Mouse (Mus musculus) neural tube, embryonic 11.5 days (tissue): ENCODE measurements at regions not wholly inside any gene's neighbourhood (a gene's known extent, or its start where the extent isn't known, plus 50 kb on each side); places are given as distances from the start of the nearest gene placed in this dataset.

Source experiments
- ATAC-seq: fragments of 200-750 bp; cut with Nextera tagmentation; 2 replicates; pipeline ENCODE4 v1.8.0; 2017; ENCODE audit warnings: moderate number of reproducible peaks, mild to moderate bottlenecking, moderate TSS enrichment, moderate library complexity; ENCODE audit not compliant: insufficient read depth, low FRiP score, low TSS enrichment
- DNase-seq: peaks from one replicate; pipeline ENCODE4 v3.0.0-alpha.2; 2015; ENCODE audit warnings: low spot score
- H3K27ac ChIP-seq: fragments of 300-500 bp; sonication (generic); 2 replicates; pipeline ENCODE4 v1.5.1; 2014; ENCODE audit warnings: low read depth, mild to moderate bottlenecking, low read length
- H3K27me3 ChIP-seq: fragments of 300-500 bp; sonication (generic); 2 replicates; pipeline ENCODE4 v1.6.1; 2014; ENCODE audit warnings: mild to moderate bottlenecking, low read length, mixed read lengths; ENCODE audit not compliant: control insufficient read depth, insufficient read depth
- H3K36me3 ChIP-seq: fragments of 300-500 bp; sonication (generic); 2 replicates; pipeline ENCODE4 v1.6.1; 2014; ENCODE audit warnings: mild to moderate bottlenecking, low read length, moderate library complexity, mixed read lengths; ENCODE audit not compliant: control insufficient read depth, insufficient read depth
- H3K4me1 ChIP-seq: fragments of 300-500 bp; sonication (generic); 2 replicates; pipeline ENCODE4 v1.6.1; 2014; ENCODE audit warnings: low read length, mixed read lengths; ENCODE audit not compliant: control insufficient read depth, insufficient read depth
- H3K4me2 ChIP-seq: fragments of 300-500 bp; sonication (generic); 2 replicates; pipeline ENCODE4 v1.6.1; 2014; ENCODE audit warnings: low read depth, mild to moderate bottlenecking, moderate library complexity
- H3K4me3 ChIP-seq: fragments of 300-500 bp; sonication (generic); 2 replicates; pipeline ENCODE4 v1.5.1; 2014; ENCODE audit warnings: low read depth, low read length
- H3K9ac ChIP-seq: fragments of 300-500 bp; sonication (generic); 2 replicates; pipeline ENCODE4 v1.6.1; 2014; ENCODE audit warnings: mild to moderate bottlenecking, low read length
- H3K9me3 ChIP-seq: fragments of 300-500 bp; sonication (generic); 2 replicates; pipeline ENCODE4 v1.6.1; 2016; ENCODE audit warnings: low read length; ENCODE audit not compliant: control insufficient read depth
- WGBS: fragments of 180-500 bp; shearing (Covaris S2); extraction: QIAGEN DNeasy Blood & Tissue Kit; methylation state at CpG from one replicate; pipeline ENCODE4 v1.1.7; 2014; 5-methylcytosine and 5-hydroxymethylcytosine counted together

- no peaks in the 10 kb centered on the region for H3K27me3 ChIP-seq
These were observed 271.7 kb downstream of the Rps6kc1 start for GRCm38 (mm10) chr1:190639846-190640245.

GRCm38 (mm10) chr1:190634935-190635334 is 276.6 kb downstream of the Rps6kc1 start:
- H3K9me3 ChIP-seq = no peaks in the 10 kb centered on the region
- DNase-seq (no peak), ATAC-seq (no peak)
- no peaks in the 10 kb centered on the region for H3K27me3 ChIP-seq
- H3K4me1 ChIP-seq = no peaks in the 10 kb centered on the region
- no peaks in the 10 kb centered on the region for H3K36me3 ChIP-seq
- 96% methylated on average over 2 of the region's 2 CpGs for WGBS
- H3K4me2 ChIP-seq = no peak overlapping the region
- H3K27ac ChIP-seq = no peak overlapping the region
- no peak overlapping the region for H3K9ac ChIP-seq
- H3K4me3 ChIP-seq = no peak overlapping the region

More at GRCm38 (mm10) chr1:190639846-190640245, 271.7 kb downstream of the Rps6kc1 start:
- Histone ChIP-seq H3K36me3 (no peaks in the 10 kb centered on the region), H3K4me2 (no peak overlapping the region), H3K27ac (no peak overlapping the region), H3K9me3 (no peaks in the 10 kb centered on the region), H3K4me1 (no peaks in the 10 kb centered on the region), H3K9ac (no peak overlapping the region), H3K4me3 (no peak overlapping the region)
- DNase-seq = peak; percentile 8
- WGBS = 86% methylated on average over 11 of the region's 11 CpGs
- ATAC-seq = no peak

GRCm38 (mm10) chr1:190631641-190632040 is 279.9 kb downstream of the Rps6kc1 start:
- 51% methylated on average over 2 of the region's 2 CpGs for WGBS
- H3K36me3 ChIP-seq = no peaks in the 10 kb centered on the region
- no peak for ATAC-seq
- H3K9me3 ChIP-seq = no peaks in the 10 kb centered on the region
- H3K9ac ChIP-seq = no peak overlapping the region
- H3K4me1 ChIP-seq = no peaks in the 10 kb centered on the region
- DNase-seq = no peak
- no peak overlapping the region for H3K4me3 ChIP-seq
- no peak overlapping the region for H3K27ac ChIP-seq
- no peak overlapping the region for H3K4me2 ChIP-seq
- H3K27me3 ChIP-seq = no peaks in the 10 kb centered on the region

- Histone ChIP-seq H3K36me3 (no peaks in the 10 kb centered on the region), H3K9ac (no peak overlapping the region), H3K4me2 (no peak overlapping the region), H3K4me1 (no peaks in the 10 kb centered on the region), H3K4me3 (no peak overlapping the region), H3K27me3 (no peaks in the 10 kb centered on the region), H3K27ac (no peak overlapping the region), H3K9me3 (no peaks in the 10 kb centered on the region)
- DNase-seq = no peak
- 85% methylated on average over 5 of the region's 5 CpGs for WGBS
- no peak for ATAC-seq
These were observed 281.4 kb downstream of the Rps6kc1 start for GRCm38 (mm10) chr1:190630193-190630592.

- ATAC-seq (no peak), DNase-seq (no peak)
- no peak overlapping the region for H3K4me2 ChIP-seq
- H3K27me3 ChIP-seq = no peaks in the 10 kb centered on the region
- no peak overlapping the region for H3K9ac ChIP-seq
- 85% methylated on average over 8 of the region's 8 CpGs for WGBS
- no peaks in the 10 kb centered on the region for H3K4me1 ChIP-seq
- H3K27ac ChIP-seq = no peak overlapping the region
- no peaks in the 10 kb centered on the region for H3K9me3 ChIP-seq
- H3K4me3 ChIP-seq = no peak overlapping the region
- no peaks in the 10 kb centered on the region for H3K36me3 ChIP-seq
These were observed 287.7 kb downstream of the Rps6kc1 start for GRCm38 (mm10) chr1:190623916-190624315.

GRCm38 (mm10) chr1:190600425-190600824 is 311.1 kb downstream of the Rps6kc1 start:
- WGBS = 81% methylated on average over 3 of the region's 3 CpGs
- Histone ChIP-seq H3K9me3 (no peaks in the 10 kb centered on the region), H3K27ac (no peak overlapping the region), H3K36me3 (no peaks in the 10 kb centered on the region), H3K4me3 (no peak overlapping the region), H3K4me1 (no peaks in the 10 kb centered on the region), H3K27me3 (no peaks in the 10 kb centered on the region), H3K9ac (no peak overlapping the region), H3K4me2 (no peak overlapping the region)
- no peak for ATAC-seq
- no peak for DNase-seq

- DNase-seq (no peak), ATAC-seq (no peak)
- no peak overlapping the region for H3K4me3 ChIP-seq
- H3K9me3 ChIP-seq = no peaks in the 10 kb centered on the region
- H3K27ac ChIP-seq = no peak overlapping the region
- H3K27me3 ChIP-seq = no peaks in the 10 kb centered on the region
- H3K4me2 ChIP-seq = no peak overlapping the region
- H3K36me3 ChIP-seq = no peaks in the 10 kb centered on the region
- no peak overlapping the region for H3K9ac ChIP-seq
- 83% methylated on average over 11 of the region's 11 CpGs for WGBS
- H3K4me1 ChIP-seq = no peaks in the 10 kb centered on the region
These were observed 311.9 kb downstream of the Rps6kc1 start for GRCm38 (mm10) chr1:190599622-190600021.

- no peak for DNase-seq
- Histone ChIP-seq H3K9me3 (no peaks in the 10 kb centered on the region), H3K4me1 (no peaks in the 10 kb centered on the region), H3K4me3 (no peak overlapping the region), H3K4me2 (no peak overlapping the region), H3K36me3 (no peaks in the 10 kb centered on the region), H3K27ac (no peak overlapping the region), H3K27me3 (no peaks in the 10 kb centered on the region), H3K9ac (no peak overlapping the region)
- no peak for ATAC-seq
- WGBS = 85% methylated on average over 2 of the region's 2 CpGs
These were observed 315.4 kb downstream of the Rps6kc1 start for GRCm38 (mm10) chr1:190596209-190596608.

- H3K27me3 ChIP-seq = no peaks in the 10 kb centered on the region
- H3K9me3 ChIP-seq = no peaks in the 10 kb centered on the region
- DNase-seq (no peak), ATAC-seq (no peak)
- H3K36me3 ChIP-seq = no peaks in the 10 kb centered on the region
- H3K4me2 ChIP-seq = no peak overlapping the region
- no peaks in the 10 kb centered on the region for H3K4me1 ChIP-seq
- H3K27ac ChIP-seq = no peak overlapping the region
- WGBS = 94% methylated on average over 7 of the region's 7 CpGs
- no peak overlapping the region for H3K9ac ChIP-seq
- no peak overlapping the region for H3K4me3 ChIP-seq
These were observed 319.9 kb downstream of the Rps6kc1 start for GRCm38 (mm10) chr1:190591621-190592020.
